Mouse (Mus musculus) heart, embryonic 12.5 days (tissue): ENCODE data around the gene Efhc1. TPM values are rescaled to one million over a fixed set of nuclear protein-coding genes. Genes with fewer than 3 reads are reported as not detected.

ENCODE experiments used
- ATAC-seq: fragments of 200-750 bp; cut with Nextera tagmentation; 2 replicates; pipeline ENCODE4 v1.8.0; 2017; ENCODE audit warnings: moderate TSS enrichment, moderate library complexity; ENCODE audit not compliant: insufficient number of reproducible peaks, low FRiP score
- H3K27ac ChIP-seq: fragments of 300-500 bp; sonication (generic); 2 replicates; pipeline ENCODE4 v1.5.1; 2016; ENCODE audit warnings: mild to moderate bottlenecking, moderate library complexity; ENCODE audit not compliant: poor library complexity, severe bottlenecking
- H3K27me3 ChIP-seq: fragments of 300-500 bp; sonication (generic); replicated peaks from 2 replicates; pipeline ENCODE4 v1.6.1; 2016; ENCODE audit warnings: mild to moderate bottlenecking, moderate library complexity
- H3K36me3 ChIP-seq: fragments of 300-500 bp; sonication (generic); 2 replicates; pipeline ENCODE4 v1.6.1; 2016; ENCODE audit warnings: mild to moderate bottlenecking, moderate library complexity
- H3K4me1 ChIP-seq: fragments of 300-500 bp; sonication (generic); replicated peaks from 2 replicates; pipeline ENCODE4 v1.6.1; 2016; ENCODE audit warnings: mild to moderate bottlenecking
- H3K4me2 ChIP-seq: fragments of 300-500 bp; sonication (generic); 2 replicates; pipeline ENCODE4 v1.6.1; 2016; ENCODE audit warnings: mild to moderate bottlenecking, moderate library complexity
- H3K4me3 ChIP-seq: fragments of 300-500 bp; sonication (generic); 2 replicates; pipeline ENCODE4 v1.5.1; 2016; ENCODE audit warnings: mild to moderate bottlenecking
- H3K9ac ChIP-seq: fragments of 300-500 bp; sonication (generic); 2 replicates; pipeline ENCODE4 v1.6.1; 2016; ENCODE audit warnings: mild to moderate bottlenecking, moderate library complexity
- H3K9me3 ChIP-seq: fragments of 300-500 bp; sonication (generic); replicated peaks from 2 replicates; pipeline ENCODE4 v1.6.1; 2016; ENCODE audit warnings: mild to moderate bottlenecking, moderate library complexity
- WGBS: fragments of 180-500 bp; shearing (Covaris S2); methylation state at CpG from one replicate; pipeline ENCODE4 v1.1.7; 2016; 5-methylcytosine and 5-hydroxymethylcytosine counted together
- polyA plus RNA-seq: library from polyadenylated mRNA; unstranded; fragments of >200 nt; fragmentation: Nextera tagmentation; extraction: Ambion mirVana; gene quantifications from 2 replicates; pipeline ENCODE4 v1.2.1, GENCODE M21; 2016

Efhc1 gene
- polyA plus RNA-seq, 1 experiment from 2014 or later: 1.1 TPM

- Histone ChIP-seq H3K27me3 (no peaks in the 10 kb centered on the region), H3K9me3 (no peaks in the 10 kb centered on the region), H3K9ac (no peak overlapping the region), H3K4me1 (peaks cover 23% of the 10 kb centered on the region), H3K4me3 (no peak overlapping the region), H3K4me2 (no peak overlapping the region), H3K27ac (no peak overlapping the region), H3K36me3 (peaks cover 5% of the 10 kb centered on the region)
- ATAC-seq: no peak
- WGBS: 71% methylated on average over 6 of the region's 6 CpGs
Observed at GRCm38 (mm10) chr1:21037881-21038601, 86.6 kb downstream of the Efhc1 start.

GRCm38 (mm10) chr1:21039564-21039963 is 88.1 kb downstream of the Efhc1 start:
- Histone ChIP-seq H3K27ac (no peak overlapping the region), H3K9me3 (no peaks in the 10 kb centered on the region), H3K4me1 (peaks cover 27% of the 10 kb centered on the region), H3K4me2 (no peak overlapping the region), H3K27me3 (no peaks in the 10 kb centered on the region), H3K4me3 (no peak overlapping the region), H3K36me3 (peaks cover 5% of the 10 kb centered on the region), H3K9ac (no peak overlapping the region)
- 88% methylated on average over 3 of the region's 3 CpGs for WGBS
- ATAC-seq: no peak

GRCm38 (mm10) chr1:21040173-21040572 is 88.7 kb downstream of the Efhc1 start:
- WGBS: 82% methylated on average over 7 of the region's 7 CpGs
- Histone ChIP-seq H3K9ac (no peak overlapping the region), H3K4me3 (no peak overlapping the region), H3K27ac (no peak overlapping the region), H3K4me2 (no peak overlapping the region), H3K27me3 (no peaks in the 10 kb centered on the region), H3K4me1 (peaks cover 28% of the 10 kb centered on the region), H3K36me3 (peaks cover 2% of the 10 kb centered on the region), H3K9me3 (no peaks in the 10 kb centered on the region)
- ATAC-seq: no peak

Other genes with a start within 250 kb of the Efhc1 start
- gene Il17a, start 220.7 kb upstream of the Efhc1 start, polyA plus RNA-seq: not detected in 2 replicates
- gene Il17f, start 161.0 kb upstream of the Efhc1 start, polyA plus RNA-seq: 0.15 TPM in 1 of 2 replicates, not detected in the other
- 114 and 116 TPM in 2 replicates for gene Mcm3, start 131.3 kb upstream of the Efhc1 start, polyA plus RNA-seq
- gene Paqr8, start 61.0 kb upstream of the Efhc1 start, polyA plus RNA-seq: 4.1 and 4.9 TPM in 2 replicates
- gene Tram2, start 127.6 kb downstream of the Efhc1 start, polyA plus RNA-seq: 5.5 and 5.8 TPM in 2 replicates